Mouse (Mus musculus): ENCODE data around the gene Mtch1.
"Not testable (repeated sequence)": the region's sequence is repeated elsewhere in the genome, so short reads cannot be mapped to it uniquely, and the experiment has no call there.

Gene Mtch1

GRCm38 (mm10) chr17:29332186-29332685 is 15.5 kb downstream of the Mtch1 start:
- DNase-seq (ENCODE audit: low spot score) = no peak

GRCm38 (mm10) chr17:29330671-29331410 is 16.9 kb downstream of the Mtch1 start:
- DNase-seq (ENCODE audit: low spot score) = no peak

GRCm38 (mm10) chr17:29330221-29330620 is 17.5 kb downstream of the Mtch1 start:
- no peak for DNase-seq (ENCODE audit: low spot score)

DNA sequence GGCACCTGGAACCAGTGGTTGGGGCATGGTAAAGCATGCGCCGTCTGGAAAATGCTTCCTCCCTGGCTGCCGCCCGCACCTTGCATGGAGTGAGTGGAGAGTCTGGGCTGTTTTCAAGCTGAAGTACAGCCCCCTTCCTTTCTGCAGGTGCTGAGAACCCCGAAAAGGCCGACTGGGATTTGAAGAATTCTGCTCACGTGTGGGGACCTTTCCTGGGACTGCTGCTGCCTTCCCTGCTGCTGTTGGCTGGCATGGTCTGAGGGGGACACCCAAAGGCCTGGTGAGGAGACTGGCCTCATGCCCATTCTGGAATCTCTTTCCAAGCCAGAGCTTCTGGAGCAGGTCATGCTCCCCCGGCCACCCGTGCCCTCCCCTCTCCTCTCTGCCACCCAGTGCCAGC is 20.0 kb downstream of the Mtch1 start:
- DNase-seq (ENCODE audit: low spot score) = no peak

GRCm38 (mm10) chr17:29326531-29327529 is 20.9 kb downstream of the Mtch1 start:
- DNase-seq (ENCODE audit: low spot score) = no peak

- no peak for DNase-seq (ENCODE audit: low spot score)
Observed at GRCm38 (mm10) chr17:29325831-29326230, 21.9 kb downstream of the Mtch1 start.

GRCm38 (mm10) chr17:29323625-29324024 is 24.1 kb downstream of the Mtch1 start:
- DNase-seq (ENCODE audit: low spot score) = no peak

GRCm38 (mm10) chr17:29322603-29322962 is 25.2 kb downstream of the Mtch1 start:
- no peak for DNase-seq (ENCODE audit: low spot score)

DNA sequence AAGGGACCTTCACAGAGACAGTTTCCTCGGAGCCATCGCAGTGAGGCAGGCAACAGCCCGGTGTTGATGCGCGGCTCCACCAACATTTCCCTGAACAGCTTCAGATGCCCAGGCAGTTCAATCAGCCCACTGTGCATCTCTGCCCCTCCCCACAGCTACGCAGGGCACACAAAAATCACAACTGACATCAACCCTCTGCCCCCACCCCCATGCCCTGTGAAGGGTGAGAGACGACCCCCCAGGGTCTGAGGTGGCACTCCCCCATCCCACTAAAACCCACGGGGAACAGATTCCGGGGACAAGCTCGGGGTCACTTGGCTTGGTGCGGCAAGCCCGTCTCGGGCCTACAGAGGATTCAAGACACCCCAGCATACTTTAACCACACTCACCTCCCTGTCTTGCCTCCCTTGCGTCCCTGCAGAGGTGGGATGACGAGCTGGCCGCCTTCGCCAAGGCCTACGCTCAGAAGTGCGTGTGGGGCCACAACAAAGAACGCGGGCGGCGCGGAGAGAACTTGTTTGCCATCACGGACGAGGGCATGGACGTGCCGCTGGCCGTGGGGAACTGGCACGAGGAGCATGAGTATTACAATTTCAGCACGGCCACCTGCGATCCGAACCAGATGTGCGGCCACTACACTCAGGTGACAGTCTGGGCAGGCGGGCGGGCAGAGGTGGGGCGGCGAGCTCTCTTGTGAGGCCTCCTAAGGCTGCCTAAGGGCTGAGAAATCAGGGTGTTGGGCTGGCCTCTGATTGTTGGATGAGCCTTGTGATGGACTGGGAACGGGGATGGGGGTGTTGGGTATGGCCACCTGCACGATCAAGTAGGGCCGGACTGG is 25.8 kb downstream of the Mtch1 start:
- DNase-seq (ENCODE audit: low spot score) = no peak

- DNase-seq (ENCODE audit: low spot score) = no peak
Observed at GRCm38 (mm10) chr17:29319881-29320639, 27.7 kb downstream of the Mtch1 start.

- DNase-seq (ENCODE audit: low spot score) = no peak
Observed at GRCm38 (mm10) chr17:29319476-29319875, 28.3 kb downstream of the Mtch1 start.

DNA sequence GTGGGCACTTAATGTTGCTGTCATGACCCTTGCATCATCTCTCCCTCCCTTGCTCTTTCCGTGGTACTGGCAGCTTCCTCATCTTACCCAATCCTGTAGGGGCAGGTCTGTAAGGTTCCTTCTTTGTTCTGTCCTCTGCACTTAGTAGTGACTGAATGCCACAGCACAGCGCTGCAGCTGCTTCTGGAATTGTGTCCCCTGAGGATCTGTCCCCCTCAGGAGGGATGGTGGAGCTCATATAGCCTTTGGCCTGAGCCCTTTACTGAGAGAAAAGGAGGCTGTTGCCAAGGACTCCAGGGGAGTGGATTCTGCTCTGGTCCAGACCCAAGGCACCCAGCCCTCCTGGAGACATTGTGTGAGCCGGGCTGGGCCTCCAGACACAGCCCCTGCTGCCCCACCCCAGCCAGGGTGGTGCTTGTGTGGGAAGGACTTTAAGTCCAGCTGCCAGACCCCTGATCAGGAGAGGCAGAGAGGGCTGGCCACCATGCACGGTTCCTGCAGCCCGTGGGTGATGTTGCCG is 28.9 kb downstream of the Mtch1 start:
- no peak for DNase-seq (ENCODE audit: low spot score)

- DNase-seq (ENCODE audit: low spot score) = not testable (repeated sequence)
Observed at GRCm38 (mm10) chr17:29317380-29317779, 30.4 kb downstream of the Mtch1 start, which contains the start of gene Pi16. TSS of gene Pi16 (plus strand) at chr17:29317680.

GRCm38 (mm10) chr17:29316891-29317290 is 30.8 kb downstream of the Mtch1 start:
- DNase-seq (ENCODE audit: low spot score) = no peak

- DNase-seq (ENCODE audit: low spot score) = no peak
Observed at GRCm38 (mm10) chr17:29315672-29316465, 31.9 kb downstream of the Mtch1 start.

DNA sequence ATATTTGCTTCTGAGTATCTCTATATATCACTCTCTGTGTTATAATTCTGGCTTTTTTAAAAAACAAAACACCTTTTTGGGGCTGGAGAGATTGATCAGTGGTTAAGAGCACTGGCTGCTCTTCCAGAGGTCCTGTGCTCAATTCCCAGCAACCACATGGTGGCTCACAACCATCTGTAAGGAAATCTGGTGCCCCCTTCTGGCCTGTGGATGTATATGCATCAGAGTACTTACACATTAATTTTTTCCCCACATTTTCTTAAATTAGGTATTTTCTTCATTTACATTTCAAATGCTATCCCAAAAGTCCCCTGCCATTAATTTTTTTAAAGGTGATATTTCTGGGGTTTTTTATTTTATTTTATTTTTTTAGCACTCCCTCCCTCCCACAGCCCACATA is 34.4 kb downstream of the Mtch1 start:
- no peak for DNase-seq (ENCODE audit: low spot score)

GRCm38 (mm10) chr17:29312082-29312481 is 35.7 kb downstream of the Mtch1 start:
- DNase-seq (ENCODE audit: low spot score) = no peak

GRCm38 (mm10) chr17:29311602-29312001 is 36.1 kb downstream of the Mtch1 start:
- no peak for DNase-seq (ENCODE audit: low spot score)

DNA sequence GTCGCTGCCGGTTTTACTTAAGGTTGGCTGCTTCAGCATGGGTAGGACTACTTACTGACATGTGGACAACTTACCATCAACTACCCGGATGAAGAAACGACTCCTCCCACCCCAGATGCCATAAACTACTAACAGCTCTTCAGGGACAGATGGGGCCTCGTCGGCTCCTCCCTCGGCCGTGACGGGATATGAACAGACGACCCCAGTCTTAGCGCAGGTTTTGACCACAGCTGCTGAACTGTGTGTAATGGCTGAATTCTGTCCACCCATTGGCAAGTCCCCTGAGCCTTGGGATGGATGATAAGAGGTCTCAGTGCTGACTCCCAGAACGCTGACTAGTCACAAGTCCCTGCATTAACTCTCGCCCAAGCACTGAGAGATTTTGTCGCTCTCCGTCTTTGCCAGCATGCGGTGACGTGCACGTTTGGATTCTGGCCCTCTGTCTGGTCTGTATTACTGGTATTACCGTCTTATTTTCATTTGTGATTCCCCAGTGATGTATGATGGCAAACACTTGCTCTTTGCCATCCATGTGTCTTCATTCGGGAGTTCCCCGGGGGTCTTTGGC is 37.6 kb downstream of the Mtch1 start:
- no peak for DNase-seq (ENCODE audit: low spot score)

- no peak for DNase-seq (ENCODE audit: low spot score)
Observed at GRCm38 (mm10) chr17:29305871-29306270, 41.9 kb downstream of the Mtch1 start.

Data from spleen, adult 12 weeks (tissue).